Mouse (Mus musculus) neural tube, embryonic 14.5 days (tissue): ENCODE data around the gene Rbm19. TPM values are rescaled to one million over a fixed set of nuclear protein-coding genes. Genes with fewer than 3 reads are reported as not detected.

Experiments
- ATAC-seq: fragments of 200-750 bp; cut with Nextera tagmentation; 2 replicates; pipeline ENCODE4 v1.8.0; 2017; ENCODE audit warnings: low read depth, mild to moderate bottlenecking, moderate TSS enrichment, moderate library complexity
- H3K27ac ChIP-seq: fragments of 300-500 bp; sonication (generic); 2 replicates; pipeline ENCODE4 v1.5.1; 2014; ENCODE audit warnings: low read depth, mild to moderate bottlenecking, control low read depth, low read length, moderate library complexity, mixed read lengths
- H3K27me3 ChIP-seq: fragments of 300-500 bp; sonication (generic); 2 replicates; pipeline ENCODE4 v1.6.1; 2014; ENCODE audit warnings: low read length; ENCODE audit not compliant: control insufficient read depth, insufficient read depth
- H3K36me3 ChIP-seq: fragments of 300-500 bp; sonication (generic); 2 replicates; pipeline ENCODE4 v1.6.1; 2014; ENCODE audit warnings: low read length, mixed read lengths; ENCODE audit not compliant: control insufficient read depth, insufficient read depth
- H3K4me1 ChIP-seq: fragments of 300-500 bp; sonication (generic); 2 replicates; pipeline ENCODE4 v1.6.1; 2014; ENCODE audit warnings: low read length; ENCODE audit not compliant: control insufficient read depth, insufficient read depth
- H3K4me2 ChIP-seq: fragments of 300-500 bp; sonication (generic); 2 replicates; pipeline ENCODE4 v1.6.1; 2014; ENCODE audit warnings: mild to moderate bottlenecking, low read depth, low read length, control low read depth
- H3K4me3 ChIP-seq: fragments of 300-500 bp; sonication (generic); 2 replicates; pipeline ENCODE4 v1.5.1; 2014; ENCODE audit warnings: low read depth, low read length, control low read depth, mixed read lengths
- H3K9ac ChIP-seq: fragments of 300-500 bp; sonication (generic); replicated peaks from 2 replicates; pipeline ENCODE4 v1.6.1; 2014; ENCODE audit warnings: low read depth, mild to moderate bottlenecking, control low read depth, low read length, mixed read lengths
- H3K9me3 ChIP-seq: fragments of 300-500 bp; sonication (generic); 2 replicates; pipeline ENCODE4 v1.6.1; 2016; ENCODE audit warnings: low read length; ENCODE audit not compliant: control insufficient read depth
- WGBS: fragments of 180-500 bp; shearing (Covaris S2); extraction: QIAGEN DNeasy Blood & Tissue Kit; methylation state at CpG from one replicate; pipeline ENCODE4 v1.1.7; 2014; 5-methylcytosine and 5-hydroxymethylcytosine counted together
- polyA plus RNA-seq: library from polyadenylated mRNA; unstranded; fragments of >200 nt; fragmentation: Nextera tagmentation; extraction: Ambion mirVana; gene quantifications from 2 replicates; pipeline ENCODE4 v1.2.1, GENCODE M21; 2014

The Rbm19 gene
- polyA plus RNA-seq, 1 experiment from 2014 or later, result 14.7 TPM

DNA sequence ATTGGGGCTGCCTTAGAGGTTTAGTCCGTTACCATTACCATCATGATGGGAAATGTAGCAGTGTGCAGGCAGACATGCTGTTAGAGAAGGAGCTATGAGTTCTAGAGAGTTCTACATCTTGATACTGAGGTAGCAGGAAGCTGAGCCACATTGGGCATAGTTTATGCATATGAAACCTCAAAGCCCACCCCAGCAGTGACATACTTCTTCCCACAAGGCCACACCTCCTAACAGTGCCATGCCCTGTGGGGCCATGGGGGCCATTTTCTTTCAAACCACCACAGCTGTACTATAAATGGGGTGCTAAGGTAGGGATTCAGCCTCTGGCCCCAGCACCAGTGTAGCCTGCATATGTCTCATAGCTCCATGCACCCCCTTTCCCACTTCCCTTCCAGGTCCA is 21.6 kb downstream of the Rbm19 start:
- Histone ChIP-seq H3K27me3 (no peaks in the 10 kb centered on the region), H3K9ac (no peak overlapping the region), H3K27ac (no peak overlapping the region), H3K4me1 (no peaks in the 10 kb centered on the region), H3K9me3 (no peaks in the 10 kb centered on the region), H3K4me2 (no peak overlapping the region), H3K4me3 (no peak overlapping the region), H3K36me3 (0 out of 2 replicates have a peak, but pooled peaks cover 4% of the 10 kb centered on the region)
- no peak for ATAC-seq
- 100% methylated on average over 1 of the region's 1 CpGs for WGBS

DNA sequence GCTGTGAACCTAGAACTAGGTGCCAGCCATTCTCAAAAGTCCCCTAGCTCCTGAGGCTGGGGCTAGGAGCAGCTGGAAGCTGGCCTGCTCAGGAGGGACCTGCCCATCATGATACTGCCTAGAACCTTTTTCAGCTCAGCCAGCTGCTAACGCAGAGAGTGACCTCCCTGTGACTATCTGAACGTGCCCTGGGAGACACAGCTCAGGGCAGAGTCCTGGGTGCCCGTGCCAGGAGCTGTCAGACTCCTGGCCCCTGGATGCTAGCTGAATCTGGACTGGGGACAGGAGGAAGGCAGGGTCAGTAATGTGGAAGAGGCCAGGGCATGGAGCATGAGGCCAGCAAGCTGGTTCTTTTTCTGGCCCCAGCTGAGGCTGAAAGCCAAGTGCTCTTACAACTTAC is 22.1 kb downstream of the Rbm19 start:
- H3K9me3 ChIP-seq, result no peaks in the 10 kb centered on the region
- 0 out of 2 replicates have a peak, but pooled peaks cover 4% of the 10 kb centered on the region for H3K36me3 ChIP-seq
- H3K27ac ChIP-seq, result no peak overlapping the region
- WGBS, result 87% methylated on average over 3 of the region's 3 CpGs
- no peaks in the 10 kb centered on the region for H3K27me3 ChIP-seq
- H3K4me2 ChIP-seq, result no peak overlapping the region
- H3K9ac ChIP-seq, result no peak overlapping the region
- ATAC-seq, result no peak
- H3K4me3 ChIP-seq, result no peak overlapping the region
- H3K4me1 ChIP-seq, result no peaks in the 10 kb centered on the region

DNA sequence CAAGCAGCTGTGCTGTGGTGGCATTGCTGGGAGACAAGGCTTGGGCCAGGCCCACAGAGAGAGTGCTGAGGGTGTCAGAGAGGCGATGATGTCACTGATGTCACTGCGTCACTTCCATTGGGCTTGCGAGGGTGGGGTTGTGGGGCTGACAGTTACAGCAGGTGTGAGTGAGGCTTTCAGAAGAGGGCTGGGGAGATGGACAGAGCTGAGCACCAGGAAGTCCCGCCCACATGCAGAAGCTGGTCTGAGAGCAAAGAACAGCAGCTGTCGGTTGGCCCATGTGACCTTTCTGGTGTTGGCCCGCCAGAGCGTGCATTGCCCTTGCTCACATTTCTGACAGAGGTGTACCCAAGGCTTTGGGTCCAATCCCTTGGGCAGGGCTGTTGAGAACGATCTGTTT is 23.0 kb downstream of the Rbm19 start:
- H3K9ac ChIP-seq, result no peak overlapping the region
- 0 out of 2 replicates have a peak, but pooled peaks cover 4% of the 10 kb centered on the region for H3K36me3 ChIP-seq
- H3K4me2 ChIP-seq, result no peak overlapping the region
- H3K4me3 ChIP-seq, result no peak overlapping the region
- ATAC-seq, result no peak
- H3K4me1 ChIP-seq, result no peaks in the 10 kb centered on the region
- H3K27ac ChIP-seq, result no peak overlapping the region
- 86% methylated on average over 8 of the region's 8 CpGs for WGBS
- H3K27me3 ChIP-seq, result no peaks in the 10 kb centered on the region
- no peaks in the 10 kb centered on the region for H3K9me3 ChIP-seq

DNA sequence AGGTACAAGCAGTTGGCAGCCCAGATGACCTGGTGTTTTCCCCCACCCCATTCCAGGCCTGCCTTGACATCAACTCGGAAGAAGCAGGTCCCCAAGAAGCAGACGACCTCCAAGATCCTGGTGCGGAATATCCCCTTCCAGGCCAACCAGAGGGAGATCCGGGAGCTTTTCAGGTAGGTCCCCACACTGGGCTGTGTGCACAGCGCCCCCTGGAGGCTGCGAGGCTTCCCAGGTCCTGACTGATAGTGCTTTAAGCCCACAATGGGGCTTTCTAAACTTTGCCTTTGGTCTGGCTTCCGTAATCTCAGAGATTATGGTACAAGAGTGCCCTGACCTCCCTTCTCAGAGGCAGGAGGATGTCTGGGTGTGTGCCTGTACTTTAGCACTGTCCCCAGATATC is 27.7 kb downstream of the Rbm19 start:
- Histone ChIP-seq H3K9me3 (no peaks in the 10 kb centered on the region), H3K4me2 (no peak overlapping the region), H3K27ac (no peak overlapping the region), H3K4me1 (peaks cover 11% of the 10 kb centered on the region; the same call in 1 of the 2 replicates), H3K4me3 (no peak overlapping the region), H3K9ac (no peak overlapping the region), H3K27me3 (no peaks in the 10 kb centered on the region), H3K36me3 (0 out of 2 replicates have a peak, but pooled peaks cover 4% of the 10 kb centered on the region)
- WGBS, result 58% methylated on average over 7 of the region's 7 CpGs
- no peak for ATAC-seq

DNA sequence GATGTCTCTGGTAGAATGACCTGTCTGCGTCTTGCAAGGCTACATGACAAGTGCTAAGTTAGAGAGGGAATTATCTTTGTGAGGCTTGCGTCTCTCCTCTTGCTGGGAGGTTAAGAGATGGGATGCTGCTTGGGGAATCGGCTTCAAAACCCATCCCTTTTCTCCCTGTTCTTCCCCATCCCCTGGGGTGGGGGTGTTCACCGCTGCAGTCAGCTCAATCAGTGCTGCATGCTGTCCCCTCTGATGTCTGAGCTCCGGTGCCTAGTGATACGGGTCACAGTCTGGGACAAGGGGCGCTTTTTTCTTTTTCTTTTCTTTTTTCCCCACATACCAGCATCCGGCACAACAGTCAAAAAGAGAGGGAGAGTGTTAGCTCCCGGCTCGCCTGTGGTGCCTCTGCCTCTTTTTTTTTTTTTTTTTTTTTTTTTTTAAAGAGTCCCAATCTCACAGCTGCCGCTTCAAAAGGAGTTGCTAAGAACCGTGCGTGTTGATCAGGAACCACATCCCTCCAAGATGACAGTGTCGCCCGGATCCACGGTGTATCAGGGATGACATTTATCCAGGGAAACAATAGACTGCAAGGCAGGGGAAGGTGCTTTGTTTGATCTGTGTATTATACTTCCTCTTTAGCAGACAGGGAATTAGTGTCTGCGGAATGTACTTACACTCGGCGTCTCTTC is 29.2 kb downstream of the Rbm19 start:
- Histone ChIP-seq H3K4me2 (peak overlapping the region; percentile 20; the same call in 1 of the 2 replicates), H3K9me3 (no peaks in the 10 kb centered on the region), H3K9ac (peak overlapping the region; percentile 42), H3K27ac (peak overlapping the region; percentile 83), H3K4me3 (no peak overlapping the region), H3K36me3 (0 out of 2 replicates have a peak, but pooled peaks cover under 1% of the 10 kb centered on the region), H3K4me1 (peaks cover 11% of the 10 kb centered on the region; the same call in 1 of the 2 replicates), H3K27me3 (no peaks in the 10 kb centered on the region)
- ATAC-seq, result no peak; the same call in 1 of the 2 replicates
- WGBS, result 48% methylated on average over 19 of the region's 19 CpGs

DNA sequence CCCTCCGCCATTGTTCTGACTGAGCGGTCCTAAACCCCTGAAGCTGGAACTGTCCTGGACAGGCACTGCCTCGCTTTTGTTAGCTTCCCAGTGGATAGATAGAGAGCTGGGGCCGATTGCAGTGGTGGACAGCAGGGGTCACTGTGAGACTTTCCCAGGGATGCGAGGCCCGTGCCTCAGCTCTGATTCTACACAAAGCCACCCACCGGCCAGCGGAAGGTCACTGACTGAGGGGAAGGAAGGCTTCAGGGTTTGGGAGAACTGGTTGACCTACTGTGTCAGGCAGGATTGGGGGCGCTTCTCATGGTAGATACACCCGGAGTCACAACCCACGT is 29.8 kb downstream of the Rbm19 start:
- H3K9ac ChIP-seq, result peak overlapping the region; percentile 42
- peaks cover 11% of the 10 kb centered on the region; the same call in 1 of the 2 replicates for H3K4me1 ChIP-seq
- no peak overlapping the region for H3K4me3 ChIP-seq
- H3K9me3 ChIP-seq, result no peaks in the 10 kb centered on the region
- 30% methylated on average over 11 of the region's 11 CpGs for WGBS
- H3K27ac ChIP-seq, result peak overlapping the region; percentile 83
- no peaks in the 10 kb centered on the region for H3K27me3 ChIP-seq
- peak; percentile 88 for ATAC-seq
- no peaks in the 10 kb centered on the region for H3K36me3 ChIP-seq
- peak overlapping the region; percentile 20; the same call in 1 of the 2 replicates for H3K4me2 ChIP-seq

DNA sequence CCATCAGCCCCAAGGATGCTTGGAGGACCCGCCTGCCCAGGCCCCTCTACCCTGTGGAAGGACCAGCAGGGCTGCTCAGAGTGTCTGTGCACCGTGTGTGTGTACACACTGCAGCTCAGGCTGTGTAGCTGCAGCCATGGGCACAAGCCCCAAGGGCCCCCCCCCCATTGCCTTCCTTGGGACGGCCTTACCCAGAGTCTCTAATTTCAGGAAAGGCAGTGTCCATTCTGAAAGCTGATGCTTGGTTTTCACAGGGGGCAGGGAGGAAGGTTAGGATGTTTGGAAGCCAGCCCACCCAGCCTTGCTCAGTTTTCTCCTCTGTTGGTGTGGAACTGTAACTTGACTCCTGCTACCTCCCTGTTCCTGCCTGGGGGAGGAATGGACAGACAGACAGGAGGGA is 30.6 kb downstream of the Rbm19 start:
- WGBS, result 81% methylated on average over 3 of the region's 3 CpGs
- Histone ChIP-seq H3K4me1 (peaks cover 11% of the 10 kb centered on the region; the same call in 1 of the 2 replicates), H3K36me3 (no peaks in the 10 kb centered on the region), H3K4me2 (no peak overlapping the region), H3K4me3 (no peak overlapping the region), H3K27me3 (no peaks in the 10 kb centered on the region), H3K27ac (no peak overlapping the region), H3K9me3 (no peaks in the 10 kb centered on the region), H3K9ac (no peak overlapping the region)
- no peak for ATAC-seq

DNA sequence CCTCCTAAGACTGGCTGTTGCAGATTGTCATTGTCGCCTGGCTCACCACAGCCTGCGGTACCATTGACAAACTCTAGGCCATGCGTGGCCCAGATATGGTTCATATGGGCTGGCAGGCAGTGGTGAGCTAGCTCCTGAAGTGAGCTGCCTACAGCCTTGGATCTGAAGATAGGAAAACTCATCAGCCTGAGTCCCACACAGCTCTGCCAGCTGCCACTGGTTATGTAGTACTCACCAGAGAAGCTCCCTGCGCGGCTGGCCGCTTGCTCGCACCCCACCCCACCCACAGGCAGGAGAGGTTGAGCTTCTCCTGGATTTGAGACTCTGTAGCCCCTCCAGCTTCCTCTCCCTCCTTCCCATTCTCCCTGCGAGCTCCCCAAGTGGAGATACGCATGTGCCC is 32.0 kb downstream of the Rbm19 start:
- Histone ChIP-seq H3K9ac (no peak overlapping the region), H3K36me3 (no peaks in the 10 kb centered on the region), H3K27me3 (no peaks in the 10 kb centered on the region), H3K4me2 (no peak overlapping the region), H3K4me1 (peaks cover 11% of the 10 kb centered on the region; the same call in 1 of the 2 replicates), H3K9me3 (no peaks in the 10 kb centered on the region), H3K27ac (no peak overlapping the region), H3K4me3 (no peak overlapping the region)
- WGBS, result 92% methylated on average over 9 of the region's 9 CpGs
- ATAC-seq, result no peak

DNA sequence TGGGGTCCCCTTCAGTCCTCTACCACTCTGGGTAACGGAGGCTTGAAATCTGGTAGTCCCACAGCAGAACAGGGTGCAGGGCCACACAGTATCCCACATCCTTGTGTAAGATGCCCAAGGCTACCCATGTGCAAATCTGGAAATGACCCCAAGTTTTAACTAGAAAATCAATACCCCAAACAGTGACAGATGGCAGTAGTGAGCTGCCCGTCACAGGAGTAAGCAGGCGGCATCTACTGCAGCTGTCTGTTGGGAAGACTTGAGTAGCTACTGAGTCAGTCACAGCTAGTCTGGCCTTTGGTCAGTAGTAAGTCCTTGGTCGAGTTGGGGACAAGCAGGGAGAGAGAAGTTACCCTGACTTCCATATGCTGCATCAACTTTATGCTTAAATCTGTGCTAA is 34.9 kb downstream of the Rbm19 start:
- Histone ChIP-seq H3K4me3 (no peak overlapping the region), H3K4me2 (no peak overlapping the region), H3K36me3 (no peaks in the 10 kb centered on the region), H3K27ac (no peak overlapping the region), H3K9me3 (no peaks in the 10 kb centered on the region), H3K4me1 (peaks cover 13% of the 10 kb centered on the region), H3K27me3 (no peaks in the 10 kb centered on the region), H3K9ac (no peak overlapping the region)
- WGBS, result 78% methylated on average over 4 of the region's 4 CpGs
- ATAC-seq, result no peak
